Mouse (Mus musculus) small intestine, adult 2 months (tissue): ENCODE results near the gene Gm37240. TPM values are rescaled to one million over a fixed set of nuclear protein-coding genes. Genes with fewer than 3 reads are reported as not detected.

Experiments used
- H3K27ac ChIP-seq: fragments of 200-500 bp; 2 replicates; pipeline ENCODE4 v1.5.1; 2012; ENCODE audit warnings: low read depth, low read length, control low read depth, inconsistent platforms; ENCODE audit not compliant: insufficient read depth
- H3K27me3 ChIP-seq: fragments of 200-500 bp; 2 replicates; pipeline ENCODE4 v1.6.1; 2012; ENCODE audit warnings: mild to moderate bottlenecking, moderate library complexity, low read length, inconsistent platforms; ENCODE audit not compliant: control insufficient read depth, insufficient read depth
- H3K36me3 ChIP-seq: fragments of 200-500 bp; 2 replicates; pipeline ENCODE4 v1.6.1; 2012; ENCODE audit warnings: mild to moderate bottlenecking, low read length, control low read depth, inconsistent platforms; ENCODE audit not compliant: control insufficient read depth, insufficient read depth
- H3K4me1 ChIP-seq: fragments of 200-500 bp; 2 replicates; pipeline ENCODE4 v1.6.1; 2012; ENCODE audit warnings: low read length, inconsistent platforms, mixed read lengths; ENCODE audit not compliant: control insufficient read depth, insufficient read depth, insufficient read length
- H3K4me3 ChIP-seq: fragments of 200-500 bp; 2 replicates; pipeline ENCODE4 v1.5.1; 2012; ENCODE audit warnings: low read depth, mild to moderate bottlenecking, control low read depth, inconsistent platforms, low read length, moderate library complexity
- CTCF ChIP-seq: fragments of 200-500 bp; IDR thresholded peaks from 2 replicates; pipeline ENCODE4 v1.5.1; 2012; ENCODE audit warnings: low read depth, mild to moderate bottlenecking, control low read depth, inconsistent platforms, low read length, moderate library complexity, mixed read lengths; ENCODE audit not compliant: insufficient replicate concordance, insufficient read length; ENCODE audit errors: extremely low read depth
- POLR2A ChIP-seq: fragments of 200-500 bp; IDR thresholded peaks from 2 replicates; pipeline ENCODE4 v1.6.1; 2012; ENCODE audit warnings: low read depth, mild to moderate bottlenecking, control low read depth, inconsistent platforms, low read length, moderate library complexity
- WGBS: fragments of 180-500 bp; shearing (Covaris S2); methylation state at CpG from one replicate; pipeline ENCODE4 v1.1.7; 2018; 5-methylcytosine and 5-hydroxymethylcytosine counted together
- polyA plus RNA-seq: library from polyadenylated mRNA; depleted of rRNA; stranded (reverse); fragments of >200 nt; gene quantifications from 2 replicates; pipeline ENCODE4 v1.2.3, GENCODE M21; 2012

Gm37240 gene
- polyA plus RNA-seq, 1 experiment = 58.2 TPM

GRCm38 (mm10) chr3:85666166-85666565, 221.2 kb downstream of the Gm37240 start:
- H3K4me1 ChIP-seq = no peaks in the 10 kb centered on the region
- TF ChIP-seq CTCF (no peak), POLR2A (no peak)
- no peaks in the 10 kb centered on the region for H3K27me3 ChIP-seq
- no peak overlapping the region for H3K4me3 ChIP-seq
- no peak overlapping the region for H3K27ac ChIP-seq
- peaks cover 3% of the 10 kb centered on the region; the same call in 1 of the 2 replicates for H3K36me3 ChIP-seq
- WGBS = 53% methylated on average over 3 of the region's 3 CpGs

DNA sequence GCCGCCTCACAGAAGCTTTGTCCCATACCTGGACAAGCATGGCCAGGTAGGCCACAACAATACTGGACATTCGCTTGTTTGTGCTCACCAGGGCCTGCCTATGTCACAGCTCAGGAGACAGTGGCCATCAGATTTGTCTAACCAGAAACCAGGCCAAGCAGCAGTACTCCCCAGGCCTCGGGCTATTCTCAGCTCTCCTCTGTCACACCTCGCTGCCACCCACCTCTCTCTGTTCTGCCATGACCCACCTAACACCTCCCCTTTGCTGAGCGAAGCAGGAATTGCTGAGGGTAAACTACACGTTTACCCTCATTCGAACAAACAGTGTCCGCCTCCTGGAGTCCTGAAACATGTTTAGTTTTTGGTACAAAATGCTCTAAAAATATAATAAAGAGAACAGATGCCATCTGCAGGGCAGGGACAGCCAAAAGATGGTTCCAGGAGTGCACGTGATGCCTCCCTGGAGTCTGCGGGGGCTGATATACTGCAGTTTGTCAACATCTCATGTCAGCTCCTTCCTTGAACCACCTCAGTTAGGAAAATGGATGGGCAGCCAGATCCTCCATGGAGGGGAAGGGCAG, 222.6 kb downstream of the Gm37240 start:
- no peaks in the 10 kb centered on the region for H3K27me3 ChIP-seq
- no peak overlapping the region for H3K27ac ChIP-seq
- H3K4me3 ChIP-seq = no peak overlapping the region
- H3K36me3 ChIP-seq = peaks cover 3% of the 10 kb centered on the region; the same call in 1 of the 2 replicates
- 86% methylated on average over 10 of the region's 10 CpGs for WGBS
- TF ChIP-seq CTCF (no peak), POLR2A (no peak)
- no peaks in the 10 kb centered on the region for H3K4me1 ChIP-seq

- Histone ChIP-seq H3K4me3 (no peak overlapping the region), H3K27me3 (no peaks in the 10 kb centered on the region), H3K4me1 (no peaks in the 10 kb centered on the region), H3K27ac (no peak overlapping the region), H3K36me3 (peaks cover 3% of the 10 kb centered on the region; the same call in 1 of the 2 replicates)
- 74% methylated on average over 5 of the region's 5 CpGs for WGBS
- no peak for TF ChIP-seq POLR2A
- no peak for TF ChIP-seq CTCF
Measured at GRCm38 (mm10) chr3:85663826-85664225, 223.5 kb downstream of the Gm37240 start.

DNA sequence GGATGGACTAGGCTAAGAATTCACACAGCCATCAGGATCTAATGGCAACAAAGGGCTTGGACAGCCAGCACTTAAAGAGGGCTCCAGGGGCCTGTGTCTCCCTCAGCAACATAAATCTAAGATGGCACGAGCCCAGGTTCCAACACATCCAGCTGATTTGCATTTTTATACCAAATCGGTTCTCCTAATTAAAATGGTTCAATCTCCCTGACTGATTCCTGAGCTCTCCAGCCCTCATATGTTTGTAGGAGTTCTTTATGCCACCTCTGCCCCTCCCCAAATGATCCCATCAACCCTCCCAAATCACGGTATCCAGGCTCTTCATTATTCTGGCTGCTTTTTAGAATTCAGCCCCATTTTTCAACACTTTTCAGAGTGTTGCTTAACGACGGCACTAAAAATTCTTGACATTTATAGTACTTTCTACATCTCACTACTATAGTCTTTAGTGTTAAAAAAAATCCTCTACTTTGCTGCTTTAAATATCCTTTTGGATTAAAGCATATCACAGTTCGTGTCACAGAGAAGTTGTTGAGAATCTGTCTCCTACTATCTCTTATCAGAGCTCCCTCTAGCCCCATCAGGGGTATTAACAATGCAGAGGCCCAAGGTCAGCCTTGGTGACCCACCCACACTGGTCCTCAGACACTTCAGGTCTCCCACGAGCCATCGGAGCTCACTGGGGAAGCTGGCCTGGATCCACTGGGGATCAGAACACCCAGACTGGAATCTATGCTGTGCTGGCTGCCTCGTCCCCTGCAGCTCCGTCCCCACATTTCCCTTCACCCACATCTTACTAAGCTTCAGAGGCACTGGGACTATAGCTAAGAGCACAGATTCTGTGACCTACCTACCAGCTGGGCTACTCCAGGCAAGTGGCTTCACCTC, 225.1 kb downstream of the Gm37240 start:
- 75% methylated on average over 10 of the region's 10 CpGs for WGBS
- Histone ChIP-seq H3K4me3 (no peak overlapping the region), H3K27ac (no peak overlapping the region), H3K27me3 (no peaks in the 10 kb centered on the region), H3K36me3 (peaks cover 3% of the 10 kb centered on the region; the same call in 1 of the 2 replicates), H3K4me1 (no peaks in the 10 kb centered on the region)
- TF ChIP-seq CTCF (no peak), POLR2A (no peak)

DNA sequence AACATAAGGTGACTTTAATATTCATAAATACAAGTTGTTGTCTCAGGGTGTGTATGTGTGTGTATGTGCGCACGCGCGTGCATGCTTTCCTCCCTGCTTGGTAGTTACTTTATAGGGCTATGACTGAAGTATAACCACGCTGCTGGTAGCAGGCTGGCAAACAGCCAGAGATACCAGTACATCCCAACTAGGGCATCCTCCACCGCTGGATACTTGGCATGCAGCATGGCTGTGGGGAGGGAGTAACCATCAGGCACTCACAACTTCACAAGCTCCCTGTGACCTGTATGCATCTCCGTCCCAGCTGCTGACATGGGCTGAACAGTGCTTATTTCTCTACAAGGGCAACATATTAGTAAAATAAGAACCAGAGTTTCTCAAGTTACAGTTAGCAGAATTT, 227.6 kb downstream of the Gm37240 start:
- H3K36me3 ChIP-seq = peaks cover 4% of the 10 kb centered on the region; the same call in 1 of the 2 replicates

GRCm38 (mm10) chr3:85655538-85655937, 231.8 kb downstream of the Gm37240 start:
- WGBS = 94% methylated on average over 3 of the region's 3 CpGs
- H3K36me3 ChIP-seq = peaks cover 10% of the 10 kb centered on the region
- H3K4me3 ChIP-seq = no peak overlapping the region
- TF ChIP-seq POLR2A (no peak), CTCF (no peak)
- H3K4me1 ChIP-seq = no peaks in the 10 kb centered on the region
- H3K27ac ChIP-seq = no peak overlapping the region
- H3K27me3 ChIP-seq = no peaks in the 10 kb centered on the region

More for the DNA sequence above, 227.6 kb downstream of the Gm37240 start:
- Histone ChIP-seq H3K4me3 (no peak overlapping the region), H3K4me1 (no peaks in the 10 kb centered on the region), H3K27me3 (no peaks in the 10 kb centered on the region), H3K27ac (no peak overlapping the region)
- TF ChIP-seq POLR2A = no peak
- TF ChIP-seq CTCF = no peak
- WGBS = 81% methylated on average over 7 of the region's 7 CpGs
